Mouse (Mus musculus) frontal cortex, postnatal 25 days (tissue): ENCODE measurements around the gene Olfr18.
A peak's percentile ranks its signal among the peaks of the same experiment; 100 is the strongest.
"Not testable (repeated sequence)": the region's sequence is repeated elsewhere in the genome, so short reads cannot be mapped to it uniquely, and the experiment has no call there.

ENCODE experiments used
- DNase-seq, 2 experiments: peaks; one replicate each; pipeline ENCODE4 v3.0.0; 2022; ENCODE audit warnings: low spot score in 2 of 2

Olfr18 gene

DNA sequence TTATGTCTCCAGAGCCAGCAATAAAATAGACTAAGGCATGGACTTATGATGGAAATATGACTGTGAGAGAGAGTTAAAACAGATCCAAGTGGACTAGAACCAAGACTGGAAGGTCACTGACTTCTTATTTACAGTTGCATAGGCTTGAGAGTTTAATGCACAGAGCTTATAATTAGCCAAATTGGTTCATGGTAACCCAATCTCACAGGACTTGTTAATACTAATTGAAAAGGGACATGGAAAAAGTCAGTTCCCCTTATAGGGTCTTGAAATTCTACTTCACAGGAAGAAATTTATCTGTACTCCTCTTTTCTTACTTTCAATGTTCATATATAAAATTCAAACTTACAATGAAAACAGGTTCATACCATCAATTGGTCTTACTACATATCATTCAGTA lies at the start of gene Olfr18:
Gene Olfr18 (minus strand): TSS at position 101 of the 400 bp plus-strand sequence.
- no peak for DNase-seq

DNA sequence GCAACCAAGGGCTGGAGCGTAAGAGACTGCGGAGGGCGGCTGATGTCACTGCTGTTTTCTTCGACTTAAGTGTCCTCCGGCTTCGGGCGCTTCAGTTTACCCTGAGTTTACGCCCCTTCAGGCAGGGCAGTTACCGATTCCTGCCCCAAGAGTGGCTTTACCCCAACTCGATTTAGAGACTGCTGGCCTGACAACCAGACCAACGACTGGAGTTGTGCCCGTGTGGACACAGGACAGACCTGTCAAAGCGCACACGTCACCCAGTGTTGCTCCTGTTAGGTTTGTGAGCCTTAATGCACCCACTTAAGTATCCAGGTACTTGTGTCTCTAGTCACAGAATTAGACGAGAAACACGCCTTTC lies 49.4 kb upstream of the Olfr18 start:
- no peak for DNase-seq

DNA sequence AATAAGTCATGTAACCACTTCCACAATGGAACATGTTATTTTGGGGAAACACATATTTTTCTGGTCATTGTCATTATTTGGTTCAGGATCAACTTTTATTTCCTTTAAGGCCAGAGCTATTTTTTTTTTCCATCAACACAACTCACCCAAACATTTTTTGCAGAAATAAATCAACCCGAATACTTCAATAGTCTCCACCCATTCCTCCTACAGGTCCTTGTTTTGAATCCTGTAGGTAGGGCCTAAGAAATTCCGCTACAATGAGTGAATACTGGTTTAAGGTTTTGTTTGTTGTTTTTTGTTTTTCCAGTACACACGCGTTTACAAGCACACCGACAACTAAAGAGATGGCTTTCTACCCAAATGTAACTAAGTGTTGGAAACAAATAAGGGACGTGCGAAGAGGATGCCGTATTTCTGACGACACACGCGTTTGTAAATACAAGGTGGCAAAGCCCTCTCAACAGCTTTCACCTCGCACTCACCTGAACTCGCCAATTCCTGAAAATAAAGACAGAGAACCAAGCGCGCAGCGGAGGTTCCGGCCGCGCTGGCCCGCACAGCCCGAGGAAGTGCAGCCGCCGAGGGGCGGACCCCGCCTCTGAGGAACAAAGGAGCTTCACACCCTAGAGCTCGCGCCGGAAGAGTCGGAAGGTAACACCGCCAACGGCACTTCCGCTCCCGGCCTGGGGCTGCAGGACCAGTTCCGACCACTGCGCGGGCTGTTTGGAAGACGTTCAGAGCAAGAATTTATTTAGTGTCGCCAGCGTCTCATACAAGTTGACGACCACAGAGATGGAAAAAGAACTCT lies 48.8 kb upstream of the Olfr18 start, which contains the start of gene Zfp560:
Gene Zfp560 (minus strand): TSS at position 646 of the 811 bp plus-strand sequence.
- peak; percentile 81 to 86 for DNase-seq

DNA sequence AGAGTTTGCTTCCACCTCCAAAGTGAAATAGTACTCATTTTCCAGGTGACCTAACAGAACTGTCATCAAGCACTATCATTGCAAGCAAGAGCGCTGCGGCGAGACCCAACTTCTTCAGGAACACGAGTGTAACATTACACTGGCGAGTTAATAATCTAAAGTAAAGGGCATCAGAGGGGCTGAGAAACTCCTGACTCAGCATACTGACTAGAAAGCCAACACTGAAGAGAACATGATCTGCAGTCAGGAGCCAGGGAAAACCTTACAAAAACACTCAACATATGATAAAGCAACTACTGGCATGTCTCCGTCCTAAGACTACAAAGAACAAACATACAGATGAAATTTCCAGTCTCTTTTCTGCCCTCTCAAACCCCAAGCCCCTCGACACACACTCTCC lies 47.8 kb upstream of the Olfr18 start:
- no peak for DNase-seq

DNA sequence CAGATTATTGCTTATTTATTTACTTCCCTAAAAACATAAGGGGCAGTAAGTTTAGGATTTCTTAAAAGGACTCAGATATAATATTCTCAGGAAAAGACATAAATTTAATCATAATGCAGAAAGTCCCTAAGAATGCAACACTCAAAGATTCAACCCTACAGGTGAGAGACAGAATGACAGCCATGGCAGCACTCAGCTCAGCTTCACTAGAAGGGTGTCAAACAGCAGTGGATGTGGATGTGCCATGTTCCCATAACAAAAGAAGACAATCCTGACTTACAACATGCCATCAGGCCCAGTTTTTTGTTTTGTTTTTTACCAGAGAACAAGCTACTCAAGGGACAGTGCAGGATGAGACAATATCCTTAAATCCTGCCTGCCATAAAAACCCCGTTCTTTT lies 38.8 kb upstream of the Olfr18 start:
- DNase-seq = no peak

DNA sequence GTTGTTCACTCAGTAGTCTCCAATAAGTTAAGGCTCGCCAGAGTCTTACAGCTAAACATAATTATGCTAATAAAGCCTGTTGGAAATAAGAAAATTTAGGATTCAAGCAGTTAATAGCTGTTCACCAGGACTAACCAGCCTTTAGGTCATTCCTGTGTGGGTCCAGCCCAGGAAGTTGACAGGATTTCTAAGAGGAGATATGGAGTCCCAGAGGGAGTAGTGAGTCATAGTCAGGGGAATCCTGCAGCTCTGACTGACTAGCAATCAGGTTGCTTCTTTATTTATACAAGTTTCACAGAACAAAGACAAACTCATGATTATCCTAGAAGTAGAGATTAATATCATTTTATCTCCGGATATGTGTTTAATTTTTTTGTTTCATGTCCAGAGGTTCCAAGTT lies 31.4 kb upstream of the Olfr18 start:
- no peak for DNase-seq

DNA sequence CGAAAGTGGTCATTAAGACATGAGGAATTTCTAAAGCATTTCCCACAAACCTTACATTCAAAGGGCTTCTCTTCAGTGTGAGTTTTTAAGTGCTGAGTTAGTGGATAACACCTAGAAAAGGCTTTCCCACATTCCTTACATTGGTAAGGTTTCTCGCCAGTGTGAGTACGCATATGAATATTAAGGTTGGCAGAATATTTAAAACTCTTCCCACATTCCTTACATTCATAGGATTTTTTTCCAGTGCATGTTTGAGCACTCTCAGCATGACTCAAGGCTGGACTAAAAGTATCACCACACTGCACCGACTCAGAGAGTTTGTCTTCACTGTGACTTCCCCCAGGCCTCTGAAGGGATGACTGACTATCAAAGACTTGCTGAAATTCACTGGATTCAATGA lies 12.6 kb upstream of the Olfr18 start:
- DNase-seq = no peak

DNA sequence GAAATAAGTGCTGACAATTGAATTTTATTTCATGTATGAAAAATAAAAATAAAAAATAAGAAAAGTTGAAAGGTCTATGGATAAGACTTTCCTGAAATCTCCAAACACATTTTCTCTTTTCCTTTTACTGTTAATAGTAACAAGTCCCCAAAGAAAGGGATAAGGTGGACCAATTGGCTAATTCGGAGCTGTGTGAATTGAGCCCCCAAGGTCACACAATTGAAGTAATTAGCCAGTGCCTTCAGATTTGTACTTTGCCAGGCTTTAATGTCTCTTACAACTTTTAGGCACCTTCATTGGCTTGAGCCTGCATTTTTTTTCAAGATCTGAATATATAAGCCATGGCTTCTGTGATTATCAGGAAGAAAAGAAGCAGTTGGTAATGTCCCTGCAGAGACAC lies 37.7 kb downstream of the Olfr18 start, which contains the start of gene Olfr873:
Gene Olfr873 (plus strand): TSS at position 301 of the 400 bp plus-strand sequence.
- no peak for DNase-seq

DNA sequence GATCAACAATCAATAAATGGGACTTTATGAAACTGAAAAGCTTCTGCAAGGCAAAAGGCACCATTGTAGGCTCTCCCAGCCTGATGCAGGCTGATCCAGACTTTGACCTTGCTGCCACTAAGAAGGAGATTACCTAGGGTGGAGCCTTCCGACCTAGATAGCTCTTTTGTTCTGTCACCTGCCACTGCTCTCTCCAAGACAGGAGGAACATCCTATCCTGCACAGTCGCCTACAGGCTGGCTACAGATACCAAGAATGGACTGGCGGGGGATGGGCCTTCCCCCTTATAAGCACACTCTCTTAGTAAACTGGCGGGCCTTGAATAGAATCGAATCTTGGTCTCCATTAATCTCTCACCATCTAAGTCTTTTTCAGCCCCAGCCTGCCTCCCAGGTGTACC lies 40.3 kb downstream of the Olfr18 start:
- DNase-seq = not testable (repeated sequence)

DNA sequence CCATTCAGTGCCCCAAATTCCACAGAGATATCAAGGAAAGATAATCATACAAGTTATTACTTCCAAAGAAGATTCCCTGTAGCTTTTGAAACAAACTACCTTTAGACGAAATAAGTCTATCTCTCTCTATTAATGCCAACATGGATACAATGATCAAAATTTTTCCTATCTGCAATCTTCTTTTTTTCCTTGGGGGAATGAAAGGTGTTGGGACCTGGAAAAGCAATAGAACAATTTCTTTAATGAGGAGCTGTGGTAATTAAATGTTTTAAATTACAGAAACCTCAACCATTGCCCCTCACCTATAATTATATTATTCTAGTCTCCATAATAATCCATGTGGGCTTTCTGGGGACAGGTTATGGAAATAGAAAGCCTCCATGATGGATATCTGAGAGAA lies 53.8 kb downstream of the Olfr18 start, which contains the start of gene Olfr39:
Gene Olfr39 (plus strand): TSS at position 301 of the 400 bp plus-strand sequence.
- no peak for DNase-seq
